Mouse (Mus musculus): Measurements from ENCODE around the gene Wrap73.
A peak's percentile ranks its signal among the peaks of the same experiment; 100 is the strongest.

The Wrap73 gene

DNA sequence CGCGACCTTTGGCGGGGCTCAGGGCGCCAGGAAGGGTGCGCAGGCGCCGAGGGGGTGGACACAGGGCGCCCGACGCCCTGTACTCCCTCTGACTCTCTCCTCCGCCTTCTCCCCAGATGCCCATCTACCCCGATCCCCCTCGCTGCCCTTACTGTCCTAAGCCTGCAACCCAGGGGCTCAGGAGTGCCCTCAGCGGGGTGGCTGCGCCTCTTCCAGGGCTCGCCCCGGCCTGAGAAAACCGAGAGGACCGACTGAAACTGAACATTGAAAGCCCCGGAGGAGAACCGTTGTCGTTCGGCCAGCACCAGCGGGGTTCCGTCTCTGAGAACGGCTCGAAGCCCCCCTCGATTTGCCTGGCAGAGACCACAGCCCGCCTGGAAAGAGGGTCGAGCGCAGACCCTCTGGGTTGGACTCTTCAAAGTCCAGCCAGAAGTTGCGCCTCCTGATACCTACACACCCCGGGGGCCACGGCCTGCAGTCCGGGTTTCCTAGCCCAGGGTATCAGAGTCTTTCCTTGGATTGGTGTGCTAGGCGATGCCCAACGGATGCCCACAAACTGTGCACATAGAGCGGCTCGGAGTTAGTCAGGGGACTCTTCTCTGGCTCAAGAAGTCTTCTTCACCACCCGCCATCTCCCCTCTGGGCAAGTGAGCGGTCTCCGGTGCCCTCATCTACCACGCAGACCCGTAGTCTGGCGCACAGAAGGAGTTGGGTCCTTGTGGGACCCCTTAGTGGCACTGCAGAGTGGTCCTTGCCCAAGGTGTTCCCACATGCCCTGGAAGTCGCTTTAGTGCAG is 1.8 kb upstream of the Wrap73 start:
- peak; percentile 59 for DNase-seq

DNA sequence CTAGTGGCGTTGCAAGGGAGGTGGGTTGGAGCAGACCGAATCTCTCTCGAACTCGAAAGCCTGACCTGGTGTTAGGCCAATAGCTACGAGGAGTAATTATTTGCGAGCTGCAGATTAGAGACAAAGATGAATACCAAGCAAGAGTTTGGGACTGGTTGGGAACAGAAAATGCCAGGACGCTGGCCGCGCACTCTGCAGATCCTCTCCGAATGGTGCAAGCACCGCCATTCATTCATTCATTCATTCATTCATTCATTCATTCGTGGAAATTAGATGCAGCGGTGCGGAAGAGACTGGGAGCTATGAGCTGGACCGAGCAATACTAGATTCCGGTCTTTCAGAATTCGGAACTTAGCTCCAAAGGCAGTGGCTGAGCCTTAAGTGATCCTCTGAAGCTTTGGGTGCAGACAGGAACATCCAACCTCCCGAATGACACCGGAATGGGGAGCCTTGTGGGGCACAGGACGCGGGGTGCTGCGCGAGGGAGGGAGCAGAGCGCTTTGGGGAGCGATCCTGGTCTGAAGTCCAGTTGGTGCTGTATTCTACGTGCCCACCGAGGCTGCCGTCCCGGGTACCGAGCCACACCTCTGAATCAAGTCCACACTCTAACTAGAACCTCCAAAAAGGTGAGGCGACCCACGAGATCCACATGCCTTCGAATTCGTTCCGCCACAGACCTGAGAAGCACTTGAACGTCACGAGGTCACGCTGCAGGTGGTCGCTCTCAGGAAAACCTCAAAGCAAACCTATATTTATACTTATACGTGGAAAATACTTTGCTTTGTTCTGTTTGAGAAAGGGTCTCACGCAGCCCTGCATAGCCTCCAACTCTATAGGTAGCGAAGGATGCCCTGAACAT is 934 bp upstream of the Wrap73 start:
- DNase-seq, result peak; percentile 56

DNA sequence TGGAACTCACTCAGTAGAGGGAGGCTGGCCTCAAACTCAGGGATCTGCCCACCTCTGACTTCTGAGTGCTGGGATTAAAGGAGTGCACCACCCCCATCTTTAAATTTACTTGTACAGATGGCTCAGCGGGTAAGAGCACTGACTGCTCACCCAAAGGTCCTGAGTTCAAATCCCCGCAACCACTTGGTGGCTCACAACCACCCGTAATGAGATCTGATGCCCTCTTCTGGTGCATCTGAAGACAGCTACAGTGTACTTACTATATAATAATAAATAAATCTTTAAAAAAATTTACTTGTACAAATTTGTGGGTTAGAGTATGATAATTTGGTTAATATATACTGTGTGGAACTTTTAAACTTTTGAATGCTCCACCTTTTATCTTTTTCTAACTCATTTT is 2.5 kb downstream of the Wrap73 start:
- DNase-seq, result no peak

DNA sequence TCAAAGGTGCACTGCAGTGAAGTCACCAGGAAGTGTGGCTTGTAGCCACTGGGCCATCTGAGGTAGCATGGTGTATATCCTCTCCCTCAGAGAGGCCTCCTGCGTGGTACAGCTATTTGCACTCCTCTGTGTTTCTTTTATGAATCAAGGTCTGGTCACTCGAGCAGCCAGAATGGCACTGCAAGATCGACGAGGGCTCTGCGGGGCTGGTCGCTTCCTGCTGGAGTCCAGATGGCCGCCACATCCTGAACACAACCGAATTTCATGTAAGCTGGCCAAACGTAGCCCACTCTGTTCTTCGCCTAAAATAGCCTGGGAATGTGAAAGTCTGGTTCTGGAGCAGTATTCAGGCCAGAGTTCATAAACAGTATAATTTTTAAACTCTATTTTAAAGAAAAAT is 4.2 kb downstream of the Wrap73 start:
- DNase-seq, result peak; percentile 83

DNA sequence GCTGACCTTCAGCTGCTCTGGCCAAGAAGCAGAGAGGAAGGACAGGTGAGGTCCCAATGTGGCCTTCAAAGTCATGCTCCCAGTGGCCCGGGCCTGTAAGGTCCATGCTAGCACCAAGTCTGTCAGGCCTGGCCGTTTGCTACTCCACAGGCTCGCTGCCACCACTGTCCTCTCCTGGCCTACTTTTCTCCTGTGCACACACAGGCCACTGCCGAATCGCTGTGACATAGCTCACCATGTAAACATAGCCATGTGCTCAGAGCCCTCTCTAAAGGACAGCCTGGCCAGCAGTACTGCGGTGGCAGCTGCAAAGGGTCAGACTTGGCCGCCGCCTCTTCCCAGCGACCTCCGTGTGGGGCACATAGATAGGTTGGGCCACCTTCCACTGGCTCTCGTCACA is 11.9 kb downstream of the Wrap73 start:
- DNase-seq, result no peak

DNA sequence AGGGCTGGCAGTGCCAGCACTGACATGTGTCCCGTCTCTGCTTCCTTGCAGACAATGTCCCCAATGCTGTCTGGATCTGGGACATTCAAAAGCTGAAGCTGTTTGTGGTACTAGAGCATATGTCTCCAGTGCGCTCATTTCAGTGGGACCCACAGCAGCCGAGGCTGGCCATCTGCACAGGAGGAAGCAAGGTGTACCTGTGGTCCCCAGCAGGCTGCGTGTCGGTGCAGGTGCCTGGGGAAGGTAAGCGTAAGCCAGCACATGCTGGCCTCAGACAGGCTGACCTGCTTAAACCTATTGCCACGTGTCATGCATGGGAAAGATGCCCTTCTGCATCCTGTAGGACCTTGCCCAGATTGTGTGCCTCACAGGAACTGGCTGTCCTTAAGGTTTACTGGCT is 13.9 kb downstream of the Wrap73 start:
- peak; percentile 56 for DNase-seq

GRCm38 (mm10) chr4:154157970-154158662 is 15.9 kb downstream of the Wrap73 start:
- DNase-seq, result peak; percentile 49

- peak; percentile 85 for DNase-seq
Observed at GRCm38 (mm10) chr4:154159002-154159401, 16.8 kb downstream of the Wrap73 start.

GRCm38 (mm10) chr4:154159961-154160537 is 17.9 kb downstream of the Wrap73 start:
- DNase-seq, result peak; percentile 70

- DNase-seq, result peak; percentile 97
Observed at GRCm38 (mm10) chr4:154160538-154161390, 18.6 kb downstream of the Wrap73 start, which contains the start of gene Tprgl. TSS of gene Tprgl (minus strand) at chr4:154160666.

GRCm38 (mm10) chr4:154163296-154163695 is 21.1 kb downstream of the Wrap73 start:
- peak; percentile 60 for DNase-seq

- DNase-seq, result no peak
Observed at GRCm38 (mm10) chr4:154167053-154167452, 24.9 kb downstream of the Wrap73 start.

DNA sequence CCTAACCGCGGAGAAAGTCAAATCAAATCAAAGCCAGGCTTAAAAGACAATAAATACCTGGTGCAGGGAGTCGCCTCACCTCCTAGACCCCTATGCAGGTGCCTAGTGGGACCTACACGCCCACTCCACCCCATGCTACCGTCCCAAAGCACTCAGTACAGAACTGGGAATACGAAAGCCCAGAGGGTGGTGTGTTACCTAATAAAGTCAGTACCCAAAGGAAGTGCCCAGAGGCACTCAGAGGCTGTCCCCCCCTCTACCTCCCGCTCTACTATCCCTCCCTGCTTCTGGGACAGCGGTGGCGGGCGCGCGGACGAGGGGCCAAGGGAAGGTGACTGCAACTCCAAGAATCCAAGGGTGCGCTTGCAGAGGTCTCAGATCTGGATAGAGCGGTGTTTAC is 27.8 kb downstream of the Wrap73 start:
- no peak for DNase-seq

DNA sequence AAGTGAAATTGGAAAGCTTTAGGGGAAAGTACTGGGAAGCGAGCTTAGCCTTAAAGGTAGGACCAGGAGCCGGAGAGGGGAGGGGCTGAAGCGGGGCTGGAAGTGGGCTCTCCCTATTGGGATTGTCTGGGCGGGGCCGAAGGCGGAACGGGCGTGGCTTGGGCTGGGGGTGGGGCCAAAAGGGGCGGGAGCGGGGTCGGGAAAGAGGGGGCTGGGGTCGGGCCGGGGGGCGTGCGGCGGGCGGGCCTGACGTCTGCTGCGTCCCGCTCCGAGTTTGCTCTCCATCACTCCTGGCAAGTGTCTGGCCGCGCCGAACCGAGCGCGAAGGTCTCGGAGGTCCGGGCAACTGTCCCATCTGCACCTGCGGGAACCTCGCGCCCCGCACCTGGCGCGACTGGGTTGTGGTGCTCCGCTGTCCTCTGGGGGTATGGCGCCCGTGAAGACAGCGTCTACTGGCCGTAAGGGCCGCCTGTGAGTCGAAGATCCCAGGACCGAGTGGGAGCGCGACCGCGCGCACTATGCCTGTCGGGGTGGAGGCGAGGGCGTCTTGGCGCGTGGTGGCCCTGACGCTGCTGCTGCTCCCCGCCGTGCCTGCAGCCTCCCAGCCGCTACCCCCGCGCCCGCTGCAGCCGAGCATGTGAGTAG is 28.5 kb downstream of the Wrap73 start, which contains the start of gene Megf6:
Gene Megf6 (plus strand): TSS at position 225 of the 645 bp plus-strand sequence.
- DNase-seq, result peak; percentile 12

DNA sequence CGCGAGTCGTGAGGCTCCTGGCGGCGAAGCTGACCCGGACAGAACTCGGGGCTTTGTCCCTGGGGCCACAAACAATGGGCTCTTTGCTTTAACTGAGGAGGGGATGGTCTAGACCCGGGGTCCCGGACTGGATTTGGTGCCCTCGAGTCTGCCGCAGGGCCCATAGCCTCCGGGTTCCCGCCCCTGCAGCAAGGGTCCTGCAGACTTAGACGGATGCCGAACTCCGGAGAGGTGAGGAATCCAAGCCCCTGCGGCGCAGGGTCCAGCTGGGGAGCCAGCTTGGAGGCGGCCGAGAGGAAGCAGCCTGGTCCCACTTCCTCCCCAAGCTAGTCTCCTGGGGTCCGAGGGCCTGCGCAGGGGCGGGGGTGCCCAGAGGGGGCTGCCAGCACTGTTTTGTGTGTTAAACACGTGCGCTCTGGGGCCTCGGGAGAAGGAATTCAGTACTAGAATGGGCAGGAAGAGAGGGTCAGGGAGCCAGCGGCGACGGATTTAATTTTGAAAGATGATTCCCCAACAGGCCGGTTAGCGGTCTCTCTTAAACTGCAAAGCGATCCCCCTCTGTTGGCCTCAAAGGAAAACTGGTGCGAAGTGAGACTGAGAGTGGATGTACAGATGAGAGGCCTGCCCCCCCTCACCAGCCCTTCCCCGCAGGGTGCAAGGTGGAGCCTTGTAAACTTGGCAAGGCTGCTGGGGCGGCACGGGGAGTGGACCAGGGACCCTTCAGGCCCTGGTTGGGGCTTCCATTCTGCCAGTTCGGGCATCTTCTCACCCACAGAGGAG is 29.2 kb downstream of the Wrap73 start:
- DNase-seq, result peak; percentile 16

DNA sequence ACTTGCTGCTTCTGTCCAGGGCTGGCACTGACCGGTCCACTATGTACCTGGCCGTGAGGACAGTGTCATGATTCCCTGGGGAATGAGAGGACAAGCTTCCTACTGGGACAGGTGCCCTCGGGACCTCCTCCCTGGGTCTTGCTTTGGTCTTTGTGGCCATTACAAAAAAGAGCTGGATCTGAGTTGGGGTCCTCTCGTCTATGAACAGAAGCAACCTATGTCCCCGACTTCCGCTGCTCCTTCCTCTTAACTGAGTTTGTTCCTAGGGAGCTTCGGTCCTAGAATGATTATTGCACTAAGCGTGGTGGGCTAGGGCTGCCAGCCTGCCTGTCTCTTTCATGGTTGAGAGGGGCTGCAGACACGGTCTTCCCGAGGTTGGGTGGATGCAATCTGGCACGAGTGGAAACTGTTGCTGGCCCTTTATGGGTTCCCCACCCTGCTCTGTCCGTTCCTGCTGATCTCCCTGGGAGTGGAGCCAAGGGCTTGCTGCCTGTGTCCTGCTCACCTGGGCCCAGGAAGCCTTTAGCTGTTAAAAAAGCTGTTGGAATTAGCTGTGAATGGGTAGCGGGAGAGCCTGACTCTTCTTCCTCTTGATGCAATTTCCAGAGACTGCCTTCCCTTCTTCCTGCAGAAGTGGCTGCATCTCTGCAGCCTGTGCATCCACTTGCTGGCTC is 29.9 kb downstream of the Wrap73 start:
- peak; percentile 36 for DNase-seq

GRCm38 (mm10) chr4:154177257-154177656 is 35.1 kb downstream of the Wrap73 start:
- no peak for DNase-seq

DNA sequence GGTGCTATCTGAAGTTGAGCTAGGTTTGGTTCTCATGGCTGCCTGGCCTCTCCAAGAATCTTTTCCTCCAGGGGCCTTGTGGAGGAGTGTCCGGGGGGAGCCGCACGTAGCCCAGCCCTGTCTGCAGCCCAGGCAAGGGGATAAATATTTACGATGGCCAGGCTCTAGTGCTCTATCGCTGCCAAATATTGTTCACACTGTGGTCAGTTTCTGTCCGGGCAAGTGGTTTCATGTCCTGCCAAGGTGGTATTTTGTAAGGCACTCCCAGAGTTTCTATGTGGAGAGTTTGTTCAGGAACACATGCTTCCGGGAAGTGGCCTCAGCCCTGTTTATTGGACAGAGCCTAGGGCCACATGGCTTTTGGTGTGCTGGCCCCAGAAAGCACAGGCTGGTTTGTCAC is 38.8 kb downstream of the Wrap73 start:
- DNase-seq, result no peak

DNA sequence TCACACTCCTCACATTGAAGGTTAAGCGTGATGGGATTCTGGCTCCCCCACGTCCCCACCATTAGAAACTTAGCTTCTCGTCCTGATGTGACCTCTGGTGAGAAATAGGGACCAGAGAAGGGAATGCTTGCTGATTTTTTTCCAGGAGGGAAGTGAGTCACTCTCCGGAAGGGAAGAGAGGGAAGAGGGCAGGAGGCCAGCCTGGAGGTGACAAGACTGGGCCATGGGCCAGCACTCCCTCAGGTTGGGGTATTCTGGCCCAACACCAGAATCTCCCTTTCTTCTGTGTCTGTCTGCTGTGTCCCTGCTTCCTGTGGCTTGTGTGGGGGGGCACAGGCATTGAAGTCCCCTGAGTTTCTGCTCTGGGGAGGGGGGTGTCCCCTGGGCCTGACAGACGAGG is 41.4 kb downstream of the Wrap73 start:
- DNase-seq, result no peak

- DNase-seq, result no peak
Observed at GRCm38 (mm10) chr4:154185001-154185400, 42.8 kb downstream of the Wrap73 start.
